Mouse (Mus musculus) testis, adult 2 months (tissue): Measurements from ENCODE around the gene Snrnp27.

Experiments
- CTCF ChIP-seq: fragments of 200-500 bp; IDR thresholded peaks from 2 replicates; pipeline ENCODE4 v1.5.1; 2012; ENCODE audit warnings: low read depth, mild to moderate bottlenecking, inconsistent platforms, low read length, moderate library complexity; ENCODE audit not compliant: control insufficient read depth, insufficient read depth, insufficient replicate concordance
- POLR2A ChIP-seq: fragments of 200-500 bp; IDR thresholded peaks from 2 replicates; pipeline ENCODE4 v1.6.1; 2012; ENCODE audit warnings: low read depth, mild to moderate bottlenecking, inconsistent platforms, low read length, moderate library complexity; ENCODE audit not compliant: control insufficient read depth

DNA sequence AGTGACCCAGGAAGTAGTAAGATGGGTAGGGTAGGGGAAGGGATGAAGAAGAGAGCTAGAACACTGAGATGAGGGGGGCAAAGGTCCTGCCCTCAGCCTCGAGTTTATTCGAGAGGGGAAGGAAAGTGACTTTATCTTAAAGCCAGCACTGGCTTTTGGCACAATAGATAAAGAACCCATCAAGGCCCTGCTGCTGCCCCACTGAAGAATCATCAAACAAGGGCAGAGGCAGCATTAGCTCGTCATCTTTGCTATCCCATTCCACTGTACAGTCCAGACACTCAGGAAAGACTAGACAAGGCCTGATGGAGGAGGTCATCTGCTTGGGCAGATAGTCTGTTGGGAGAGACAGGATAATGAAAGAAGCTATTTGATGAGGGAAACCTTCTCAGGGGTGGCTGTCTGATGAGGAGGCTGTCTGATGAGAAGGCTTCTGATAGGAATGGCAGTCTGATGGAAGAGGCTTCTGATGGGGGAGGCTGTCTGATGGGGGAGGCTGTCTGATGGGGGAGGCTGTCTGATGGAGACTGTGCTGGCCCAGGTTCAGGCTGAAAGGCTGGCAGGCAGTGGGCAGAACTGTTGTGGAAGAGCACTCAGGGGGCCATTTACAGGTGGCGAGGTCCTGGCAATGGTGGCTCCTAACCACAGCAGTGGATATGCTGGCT, 47.0 kb downstream of the Snrnp27 start:
- TF ChIP-seq CTCF (no peak), POLR2A (no peak)
